Mouse (Mus musculus): ENCODE results near the gene Rassf1. TPM values are rescaled to one million over a fixed set of nuclear protein-coding genes. Genes with fewer than 3 reads are reported as not detected.

The Rassf1 gene
- polyA plus RNA-seq, 1 experiment: 12.6 TPM

DNA sequence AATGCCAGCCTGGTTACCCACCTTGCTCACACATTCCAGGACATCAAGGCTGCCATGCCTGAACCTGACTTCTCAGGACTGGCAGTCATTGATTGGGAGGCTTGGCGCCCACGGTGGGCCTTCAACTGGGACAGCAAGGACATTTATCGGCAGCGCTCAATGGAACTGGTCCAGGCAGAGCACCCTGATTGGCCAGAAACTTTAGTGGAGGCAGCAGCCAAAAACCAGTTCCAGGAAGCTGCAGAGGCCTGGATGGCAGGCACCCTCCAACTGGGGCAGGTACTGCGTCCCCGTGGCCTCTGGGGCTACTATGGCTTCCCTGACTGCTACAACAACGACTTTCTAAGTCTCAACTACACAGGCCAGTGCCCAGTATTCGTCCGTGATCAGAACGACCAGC is 26.5 kb downstream of the Rassf1 start:
- peaks cover 19% of the 10 kb centered on the region for H3K36me3 ChIP-seq (replicated peaks; ENCODE audit: low read length)
- H3K4me3 ChIP-seq (replicated peaks): peak overlapping the region; percentile 66
- peaks cover 70% of the 10 kb centered on the region for H3K4me1 ChIP-seq
- no peak for TF ChIP-seq FLI1 (IDR thresholded peaks at IDR 0.05; ENCODE audit: low read length)
- H3K27me3 ChIP-seq (replicated peaks): no peaks in the 10 kb centered on the region
- no peaks in the 10 kb centered on the region for H3K9me3 ChIP-seq

DNA sequence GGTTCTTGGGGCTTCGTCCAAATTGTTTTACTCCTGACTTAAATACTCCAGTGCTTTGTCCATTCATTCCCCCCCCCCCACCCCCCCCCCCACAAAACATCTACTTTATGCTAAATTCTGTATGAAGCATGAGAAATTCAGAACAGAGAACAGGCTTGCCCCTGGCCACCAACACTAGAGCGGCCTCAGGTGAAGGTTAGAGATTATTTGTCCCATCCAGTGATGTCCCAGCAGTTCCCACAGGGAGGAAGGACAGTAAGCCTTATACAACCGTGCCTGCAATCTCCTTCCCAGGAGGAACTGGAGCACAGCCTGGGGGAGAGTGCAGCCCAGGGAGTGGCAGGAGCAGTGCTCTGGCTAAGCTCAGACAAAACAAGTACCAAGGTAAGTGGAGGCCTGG is 27.2 kb downstream of the Rassf1 start, which contains the start of gene Naa80:
Naa80 (plus strand) TSS at position 301 of the 400 bp plus-strand sequence.
- no peak for TF ChIP-seq GATA1 (IDR thresholded peaks at IDR 0.05; ENCODE audit: borderline replicate concordance, low read length)
- no peak for TF ChIP-seq FLI1 (IDR thresholded peaks at IDR 0.05; ENCODE audit: low read length)
- H3K27me3 ChIP-seq (replicated peaks): no peaks in the 10 kb centered on the region
- H3K4me1 ChIP-seq: peaks cover 75% of the 10 kb centered on the region
- H3K9me3 ChIP-seq: no peaks in the 10 kb centered on the region
- peaks cover 21% of the 10 kb centered on the region for H3K36me3 ChIP-seq (replicated peaks; ENCODE audit: low read length)
- H3K4me3 ChIP-seq (replicated peaks): peak within 1 kb of the TSS; percentile 76

DNA sequence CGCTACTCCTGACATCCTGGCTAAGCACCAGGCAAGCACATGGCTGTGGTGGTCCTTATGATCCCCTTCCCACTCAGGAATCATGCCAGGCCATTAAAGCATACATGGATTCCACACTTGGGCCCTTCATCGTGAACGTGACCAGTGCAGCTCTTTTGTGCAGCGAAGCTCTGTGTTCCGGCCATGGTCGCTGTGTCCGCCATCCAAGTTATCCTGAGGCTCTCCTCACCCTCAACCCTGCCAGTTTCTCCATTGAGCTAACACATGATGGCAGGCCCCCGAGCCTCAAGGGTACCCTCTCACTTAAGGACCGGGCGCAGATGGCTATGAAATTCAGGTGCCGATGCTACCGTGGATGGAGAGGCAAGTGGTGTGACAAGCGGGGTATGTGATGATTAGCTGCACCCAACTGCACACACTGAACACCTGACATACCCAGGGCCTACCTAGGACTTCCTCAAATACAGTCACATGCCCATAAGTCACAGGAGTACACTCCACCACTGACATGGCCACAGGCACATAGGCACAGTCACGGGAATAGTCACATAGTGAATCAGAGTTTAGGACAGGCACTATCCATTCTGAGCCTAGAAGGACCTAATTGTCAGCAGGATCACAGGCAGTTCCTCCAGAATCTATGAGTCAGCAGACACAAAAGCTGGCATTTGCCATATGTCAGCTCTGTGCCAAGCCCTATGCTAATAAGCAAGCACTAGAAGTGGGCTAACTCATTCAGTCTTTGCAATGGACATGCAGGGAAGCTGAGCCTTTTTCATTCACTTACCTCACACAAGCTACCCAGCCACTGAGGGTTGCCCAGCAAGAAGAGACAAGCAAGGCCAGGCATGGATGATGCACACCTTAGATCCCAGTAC is 27.9 kb downstream of the Rassf1 start:
- H3K36me3 ChIP-seq (replicated peaks; ENCODE audit: low read length): peaks cover 27% of the 10 kb centered on the region
- H3K9me3 ChIP-seq: no peaks in the 10 kb centered on the region
- no peak for TF ChIP-seq FLI1 (IDR thresholded peaks at IDR 0.05; ENCODE audit: low read length)
- no peak for TF ChIP-seq GATA1 (IDR thresholded peaks at IDR 0.05; ENCODE audit: borderline replicate concordance, low read length)
- peak overlapping the region; percentile 76 for H3K4me3 ChIP-seq (replicated peaks)
- H3K27me3 ChIP-seq (replicated peaks): no peaks in the 10 kb centered on the region
- peaks cover 79% of the 10 kb centered on the region for H3K4me1 ChIP-seq

DNA sequence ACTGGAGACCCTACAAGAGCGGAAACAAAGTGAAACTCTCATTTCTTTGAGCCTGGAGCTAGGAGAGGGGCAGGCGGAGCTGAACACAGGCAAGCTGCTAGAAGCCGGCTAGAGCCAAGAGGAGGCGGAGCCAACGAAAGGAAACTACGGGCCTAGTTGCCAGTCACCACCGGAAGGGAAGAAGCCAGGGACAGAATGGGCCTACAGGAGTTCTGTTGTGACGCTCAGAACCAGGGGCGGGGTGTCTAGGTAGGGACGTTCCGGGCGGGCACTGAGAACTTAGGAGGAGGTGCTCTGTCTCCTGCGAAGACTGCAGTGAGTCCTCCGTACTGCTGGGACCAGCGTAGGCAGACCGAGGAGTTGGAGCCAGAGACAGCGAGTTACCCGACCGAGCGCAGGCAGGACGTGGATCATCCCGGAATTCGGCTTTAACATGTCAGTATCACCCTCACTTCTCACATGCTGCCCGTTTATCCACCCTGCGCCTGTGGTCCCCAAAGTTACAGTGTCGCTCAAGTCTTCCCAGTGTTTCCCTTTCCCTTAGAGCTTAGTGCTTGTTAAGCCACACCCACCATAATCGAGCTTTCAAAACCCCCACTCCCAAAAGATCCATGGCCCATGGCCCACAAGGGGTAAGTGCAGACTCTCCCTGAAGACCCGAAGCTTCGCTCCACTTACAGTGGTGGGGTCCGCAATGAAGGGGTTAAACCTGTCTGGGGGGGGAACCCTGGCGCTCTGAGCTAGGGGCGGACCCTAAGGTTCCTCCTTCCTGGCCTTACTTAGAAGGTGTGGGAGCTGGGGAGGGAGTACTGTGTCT is 29.4 kb downstream of the Rassf1 start, which contains the start of gene Hyal3:
Hyal3 (plus strand) TSS at position 318 of the 817 bp plus-strand sequence.
- no peak for TF ChIP-seq FLI1 (IDR thresholded peaks at IDR 0.05; ENCODE audit: low read length)
- no peak for TF ChIP-seq GATA1 (IDR thresholded peaks at IDR 0.05; ENCODE audit: borderline replicate concordance, low read length)
- H3K4me1 ChIP-seq: peaks cover 80% of the 10 kb centered on the region

DNA sequence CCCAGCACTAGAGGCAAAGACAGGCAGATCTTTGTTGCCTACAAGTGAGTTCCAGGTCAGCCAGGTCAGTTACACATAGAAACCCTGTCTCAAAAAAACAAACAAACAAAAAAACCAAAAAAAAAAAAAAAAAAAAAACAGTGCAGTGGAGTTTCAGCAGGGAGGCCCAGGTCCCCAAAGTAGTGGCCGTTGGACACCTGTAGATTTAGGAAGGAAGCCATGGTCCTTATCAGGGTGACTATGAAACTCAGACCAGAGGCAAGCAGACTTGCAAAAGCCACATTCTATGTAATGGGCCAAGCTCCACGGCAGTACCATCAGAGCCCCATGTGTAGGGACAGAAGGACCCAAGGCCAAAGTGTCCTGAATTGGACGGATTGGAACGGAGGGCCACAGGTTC is 30.2 kb downstream of the Rassf1 start:
- Histone ChIP-seq H3K4me1 (peaks cover 80% of the 10 kb centered on the region), H3K36me3 (replicated peaks; ENCODE audit: low read length) (peaks cover 39% of the 10 kb centered on the region), H3K4me3 (replicated peaks) (peak overlapping the region; percentile 100), H3K9me3 (no peaks in the 10 kb centered on the region), H3K27me3 (replicated peaks) (no peaks in the 10 kb centered on the region)
- TF ChIP-seq GATA1 (IDR thresholded peaks at IDR 0.05; ENCODE audit: borderline replicate concordance, low read length) (no peak), FLI1 (IDR thresholded peaks at IDR 0.05; ENCODE audit: low read length) (no peak)

More for the DNA sequence above, 29.4 kb downstream of the Rassf1 start, which contains the start of gene Hyal3:
- Histone ChIP-seq H3K9me3 (no peaks in the 10 kb centered on the region), H3K36me3 (replicated peaks; ENCODE audit: low read length) (peaks cover 39% of the 10 kb centered on the region), H3K27me3 (replicated peaks) (no peaks in the 10 kb centered on the region), H3K4me3 (replicated peaks) (peak within 1 kb of the TSS; percentile 100)

DNA sequence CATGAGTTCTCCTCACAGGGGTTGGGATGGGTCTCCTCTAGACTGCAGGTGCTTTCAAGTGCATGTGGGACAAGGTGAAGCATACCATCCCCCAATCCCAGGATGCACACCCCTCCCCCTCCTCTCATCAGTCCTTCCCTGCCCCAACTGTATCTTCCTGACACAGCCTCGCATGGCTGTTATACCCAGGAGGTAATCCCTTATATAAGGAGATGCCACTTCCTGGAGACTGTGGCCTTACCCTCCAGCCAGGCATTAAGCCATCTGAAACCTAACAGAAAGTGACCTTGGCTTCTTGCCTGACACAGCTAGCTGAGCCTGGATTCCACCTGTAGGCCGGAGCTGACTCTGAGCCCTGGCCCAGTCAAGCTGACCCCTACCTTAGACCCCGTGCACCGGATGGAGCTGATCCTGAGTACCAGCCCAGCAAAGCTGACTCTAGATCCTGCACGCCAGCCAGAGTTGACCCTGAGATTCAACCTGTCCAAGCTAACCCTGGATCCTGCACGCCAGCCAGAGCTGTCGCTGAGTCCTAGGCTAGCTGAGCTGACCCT is 31.2 kb downstream of the Rassf1 start:
- peaks cover 39% of the 10 kb centered on the region for H3K36me3 ChIP-seq (replicated peaks; ENCODE audit: low read length)
- no peaks in the 10 kb centered on the region for H3K9me3 ChIP-seq
- H3K4me1 ChIP-seq: peaks cover 72% of the 10 kb centered on the region
- no peaks in the 10 kb centered on the region for H3K27me3 ChIP-seq (replicated peaks)
- peak overlapping the region; percentile 56 for H3K4me3 ChIP-seq (replicated peaks)
- TF ChIP-seq FLI1 (IDR thresholded peaks at IDR 0.05; ENCODE audit: low read length) (no peak), GATA1 (IDR thresholded peaks at IDR 0.05; ENCODE audit: borderline replicate concordance, low read length) (no peak)

DNA sequence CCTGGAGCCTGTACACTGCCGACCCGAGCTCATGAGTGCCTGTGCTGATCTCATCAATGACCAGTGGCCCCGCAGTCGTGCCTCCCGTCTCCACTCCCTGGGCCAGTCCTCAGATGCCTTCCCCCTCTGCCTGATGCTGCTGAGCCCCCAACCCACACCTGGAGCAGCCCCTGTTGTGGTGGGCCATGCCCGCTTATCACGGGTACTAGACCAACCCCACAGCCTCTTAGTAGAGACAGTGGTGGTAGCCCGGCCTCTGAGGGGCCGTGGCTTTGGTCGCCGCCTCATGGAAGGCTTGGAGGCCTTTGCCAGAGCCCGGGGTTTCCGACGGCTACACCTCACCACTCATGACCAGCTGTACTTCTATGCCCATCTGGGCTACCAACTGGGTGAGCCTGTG is 31.8 kb downstream of the Rassf1 start:
- Histone ChIP-seq H3K4me3 (replicated peaks) (no peak overlapping the region), H3K27me3 (replicated peaks) (no peaks in the 10 kb centered on the region), H3K4me1 (peaks cover 71% of the 10 kb centered on the region), H3K9me3 (no peaks in the 10 kb centered on the region), H3K36me3 (replicated peaks; ENCODE audit: low read length) (peaks cover 35% of the 10 kb centered on the region)
- TF ChIP-seq GATA1 (IDR thresholded peaks at IDR 0.05; ENCODE audit: borderline replicate concordance, low read length) (no peak), FLI1 (IDR thresholded peaks at IDR 0.05; ENCODE audit: low read length) (no peak)

DNA sequence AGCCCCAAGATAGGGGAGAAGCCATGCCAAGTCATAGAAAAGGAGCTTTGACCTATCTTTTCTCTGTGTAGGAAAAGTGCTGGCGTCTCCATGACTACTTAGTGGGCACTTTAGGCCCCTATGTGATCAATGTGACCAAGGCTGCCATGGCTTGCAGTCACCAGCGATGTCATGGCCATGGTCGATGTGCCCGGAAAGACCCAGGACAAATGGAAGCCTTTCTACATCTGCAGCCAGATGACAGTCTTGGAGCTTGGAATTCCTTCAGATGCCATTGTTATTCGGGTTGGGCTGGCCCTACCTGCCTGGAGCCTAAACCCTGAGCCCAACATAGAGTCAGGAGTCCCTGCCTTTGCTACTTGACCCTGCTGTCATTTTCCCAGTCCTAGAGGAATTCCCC is 35.1 kb downstream of the Rassf1 start:
- Histone ChIP-seq H3K4me1 (peaks cover 72% of the 10 kb centered on the region), H3K36me3 (replicated peaks; ENCODE audit: low read length) (peaks cover 56% of the 10 kb centered on the region), H3K9me3 (no peaks in the 10 kb centered on the region), H3K4me3 (replicated peaks) (peak overlapping the region; percentile 7), H3K27me3 (replicated peaks) (no peaks in the 10 kb centered on the region)
- TF ChIP-seq GATA1 (IDR thresholded peaks at IDR 0.05; ENCODE audit: borderline replicate concordance, low read length): no peak
- TF ChIP-seq FLI1 (IDR thresholded peaks at IDR 0.05; ENCODE audit: low read length): no peak

DNA sequence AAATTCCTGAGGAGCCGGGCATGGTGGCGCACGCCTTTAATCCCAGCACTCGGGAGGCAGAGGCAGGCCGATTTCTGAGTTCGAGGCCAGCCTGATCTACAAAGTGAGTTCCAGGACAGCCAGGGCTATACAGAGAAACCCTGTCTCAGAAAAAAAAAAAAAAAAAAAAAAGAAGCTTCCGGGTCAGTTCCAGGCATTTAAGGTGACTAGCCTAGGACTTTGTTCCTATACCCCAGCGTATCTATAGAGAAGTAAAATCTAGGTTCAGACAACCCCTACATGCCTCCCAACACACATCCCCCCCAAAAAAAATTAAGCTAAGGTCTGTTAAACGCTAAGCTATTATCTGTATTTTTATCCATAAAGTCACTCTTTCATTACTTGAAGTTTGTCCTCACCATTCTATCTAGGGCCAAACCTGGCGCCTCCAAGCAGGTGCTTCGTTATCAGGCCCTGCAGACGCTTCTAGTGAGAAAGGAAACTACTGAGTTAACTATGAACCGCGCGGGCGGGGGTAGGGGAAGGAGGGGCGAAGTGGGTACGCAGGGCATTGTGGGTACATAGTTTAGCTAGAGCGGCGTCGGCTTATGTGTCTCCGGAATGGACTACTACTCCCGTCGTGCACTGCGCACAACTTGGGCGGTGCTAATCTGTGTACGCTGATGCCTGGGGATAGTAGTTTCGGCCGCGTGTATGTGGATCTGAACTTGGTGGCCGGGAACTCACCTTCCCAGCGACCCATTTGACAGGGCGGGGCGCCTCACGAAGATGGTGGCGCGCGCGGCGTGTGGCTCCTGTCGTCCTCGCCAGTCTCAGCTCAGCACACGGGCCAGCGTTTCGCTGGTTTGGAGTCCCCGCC is 35.8 kb downstream of the Rassf1 start, which contains the start of gene Ifrd2:
Ifrd2 (plus strand) TSS at position 669 of the 859 bp plus-strand sequence.
- TF ChIP-seq FLI1 (IDR thresholded peaks at IDR 0.05; ENCODE audit: low read length): no peak
- no peak for TF ChIP-seq GATA1 (IDR thresholded peaks at IDR 0.05; ENCODE audit: borderline replicate concordance, low read length)
- H3K9me3 ChIP-seq: no peaks in the 10 kb centered on the region
- H3K4me3 ChIP-seq (replicated peaks): peak within 1 kb of the TSS; percentile 96
- no peaks in the 10 kb centered on the region for H3K27me3 ChIP-seq (replicated peaks)
- H3K36me3 ChIP-seq (replicated peaks; ENCODE audit: low read length): peaks cover 60% of the 10 kb centered on the region
- H3K4me1 ChIP-seq: peaks cover 70% of the 10 kb centered on the region

All from megakaryocyte, embryonic 14.5 days (primary cell).